Comparison of ENCODE assay signal across 8 mouse cellular contexts in genomic region chr5:31054261-31055215, GRCm38 (mm10). TPM values are rescaled to one million over a fixed set of nuclear protein-coding genes. Genes with fewer than 3 reads are reported as not detected.
A peak's percentile ranks its signal among the peaks of the same experiment; 100 is the strongest.
DNase-seq lines count a peak whose midpoint lies in the region; ATAC-seq lines count a peak whose summit lies in the region.

TSS of gene Cad (plus strand) at chr5:31054780.

- peaks cover 20% of the 10 kb centered on the region for H3K4me1 ChIP-seq in hindbrain, embryonic 12.5 days

- H3K9ac ChIP-seq in hindbrain, embryonic 12.5 days = peak within 1 kb of the TSS; percentile 82

- under 1% methylated on average over 64 of the region's 64 CpGs for WGBS in hindbrain, embryonic 12.5 days

- no peaks in the 10 kb centered on the region for H3K27me3 ChIP-seq in hindbrain, embryonic 12.5 days

- peak; percentile 97 for ATAC-seq in hindbrain, embryonic 12.5 days (ENCODE audit: low FRiP score)

- H3K4me3 ChIP-seq in hindbrain, embryonic 12.5 days = peak within 1 kb of the TSS; percentile 52

- peak; percentile 95 for DNase-seq in Muller cell, postnatal 12 days (ENCODE audit: inconsistent ontology term)
- DNase-seq in cerebellum, adult 9-11 months = peak; percentile 94
- DNase-seq in frontal cortex, postnatal 10 days (ENCODE audit: low spot score in 2 of 2) = peak; percentile 89 to 93
- peak; percentile 89 to 95 for DNase-seq in layer of hippocampus, postnatal 14 days (ENCODE audit: low spot score in 2 of 2)
- peak; percentile 95 for DNase-seq in lung, postnatal 14 days
- peak; percentile 65 for DNase-seq in retina, adult 2 months (ENCODE audit: low read depth, low spot score)
- peak; percentile 96 for DNase-seq in thymus, postnatal 36 days

- no peaks in the 10 kb centered on the region for H3K9me3 ChIP-seq in hindbrain, embryonic 12.5 days (replicated peaks)

- H3K4me2 ChIP-seq in hindbrain, embryonic 12.5 days (replicated peaks) = peak within 1 kb of the TSS; percentile 82

- peaks cover 26% of the 10 kb centered on the region for H3K36me3 ChIP-seq in hindbrain, embryonic 12.5 days

- H3K27ac ChIP-seq in hindbrain, embryonic 12.5 days = peak within 1 kb of the TSS; percentile 71

RNA-seq across cellular contexts. Expression of gene Cad, which starts in this region (rescaled TPM):
- polyA plus RNA-seq in hindbrain, embryonic 12.5 days (2016; fragmentation: Nextera tagmentation; extraction: Ambion mirVana) = 32.2 and 32.4 TPM in 2 replicates
- 10 to 100 TPM; 15.6 to 17.5 TPM for total RNA-seq in layer of hippocampus, postnatal 14 days (2021)

Comparison
In these comparisons a context has a peak if more than half of its experiments do, and no peak if none do; other contexts are left out.
1. Peak in every context shown above with its lines: DNase-seq, ATAC-seq, H3K4me3 ChIP-seq and H3K27ac ChIP-seq.